Mouse (Mus musculus): ENCODE data around the gene Tmem86a. TPM values are rescaled to one million over a fixed set of nuclear protein-coding genes. Genes with fewer than 3 reads are reported as not detected.

Tmem86a gene
- 1 to 10 TPM; 3.5 to 4.1 TPM for total RNA-seq (2023)

DNA sequence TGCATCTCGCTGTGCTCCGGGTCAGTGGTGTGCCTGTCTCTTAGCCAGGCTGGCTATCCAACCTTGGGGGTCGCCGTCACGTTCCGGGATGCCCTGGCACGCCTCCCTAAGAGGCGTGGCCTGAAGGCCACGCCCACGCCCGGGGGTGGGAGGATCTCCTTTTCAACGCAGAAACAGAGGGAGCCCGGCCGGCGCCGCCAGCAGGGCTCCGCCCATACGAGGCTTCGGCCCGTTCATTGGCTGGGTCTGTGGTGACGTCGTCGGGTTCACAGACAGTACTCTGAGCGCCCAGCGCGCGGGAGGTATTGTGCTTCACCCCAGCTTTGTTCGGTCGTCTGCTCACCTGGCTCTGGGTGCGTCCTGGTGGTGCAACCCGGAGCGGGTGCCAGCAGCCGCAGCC, at the start of gene Tmem86a:
Gene Tmem86a, plus strand, starts transcription at position 236 of the 400 bp plus-strand sequence.

DNA sequence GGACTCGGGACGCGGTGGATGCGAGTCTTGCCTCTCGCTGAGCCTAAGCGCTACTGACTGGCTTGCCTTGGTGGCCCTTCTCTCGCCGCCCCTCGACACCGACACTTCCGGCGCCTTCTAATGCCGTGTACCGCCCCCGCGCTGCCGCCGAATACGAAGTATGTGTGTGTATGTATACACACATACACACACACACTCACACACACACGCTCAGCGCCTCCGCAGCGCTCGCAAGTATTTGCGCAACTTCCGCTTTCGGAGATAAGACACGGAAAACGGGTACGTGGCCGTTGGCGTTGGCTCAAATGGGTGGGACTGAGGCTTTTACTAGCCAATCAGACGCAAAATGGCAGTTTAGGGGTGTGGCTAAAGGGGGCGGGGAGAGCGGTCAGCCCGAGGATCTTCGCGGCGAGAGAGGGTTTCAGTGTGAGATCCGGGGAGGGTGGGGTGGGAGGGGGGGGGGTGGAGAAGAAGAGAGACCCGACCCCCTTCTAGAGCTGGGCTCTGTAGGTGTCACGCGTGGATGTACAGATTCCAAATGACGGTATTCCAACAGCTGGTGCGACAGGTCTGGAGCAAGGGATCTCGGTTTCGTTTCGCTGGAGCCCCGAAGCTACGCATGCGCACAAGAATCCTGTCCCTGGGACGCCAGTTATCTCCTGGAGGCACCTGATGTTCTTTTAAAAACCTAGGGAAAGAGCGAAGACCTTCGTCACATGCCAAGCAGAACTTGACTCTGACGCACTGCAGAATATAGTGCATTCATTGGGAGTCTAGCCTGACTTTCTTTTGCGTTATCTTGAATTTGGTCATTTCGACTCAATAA, 42.0 kb upstream of the Tmem86a start, which contains the start of gene Spty2d1:
Gene Spty2d1, minus strand, starts transcription at position 244 of the 826 bp plus-strand sequence.

Other genes starting within 250 kb of the Tmem86a start
- gene Ldha, start 209.1 kb upstream of the Tmem86a start, total RNA-seq (2023): 100 to 1,000 TPM; 287 to 303 TPM
- gene Ldhc, start 189.4 kb upstream of the Tmem86a start, total RNA-seq (2023): not detected
- gene Tsg101, start 130.6 kb upstream of the Tmem86a start, total RNA-seq (2023): 10 to 100 TPM; 55.8 to 56.7 TPM
- 1 to 10 TPM; 6.0 to 8.2 TPM for gene Uevld, start 92.1 kb upstream of the Tmem86a start, total RNA-seq (2023)
- gene Gm9999, start 67.0 kb upstream of the Tmem86a start, total RNA-seq (2023): not detected
- gene Spty2d1, start 42.2 kb upstream of the Tmem86a start, total RNA-seq (2023): 10 to 100 TPM; 68.4 to 77.1 TPM
- gene Ptpn5, start 83.1 kb downstream of the Tmem86a start, total RNA-seq (2023): 1 to 10 TPM; 1.0 to 1.3 TPM
- gene Mrgpra6, start 154.3 kb downstream of the Tmem86a start, total RNA-seq (2023): not detected
- not detected for gene Mrgpra9, start 202.2 kb downstream of the Tmem86a start, total RNA-seq (2023)